Mouse (Mus musculus) gastrocnemius, postnatal 10 days (tissue): ENCODE measurements around the gene Fam160a2. TPM values are rescaled to one million over a fixed set of nuclear protein-coding genes. Genes with fewer than 3 reads are reported as not detected.

ENCODE experiments used
- DNase-seq: peaks from one replicate; pipeline ENCODE4 v3.0.0; 2021; ENCODE audit warnings: mixed read lengths
- long read RNA-seq, 2 experiments: library from polyadenylated mRNA; stranded (forward); transcript quantifications; one replicate each; pipeline ENCODE4 v2.0.0; 2021
- total RNA-seq, 2 experiments: library from RNA; stranded (reverse); gene quantifications; 2 replicates each; pipeline ENCODE4 v1.2.3; 2021

Fam160a2 gene
- total RNA-seq: 10 to 100 TPM; 12.6 to 17.5 TPM
- long read RNA-seq, experiment 1, full-length matches to known transcripts: 17 of 32 reads
- long read RNA-seq, experiment 1, partial matches to known transcripts: 2 of 32 reads
- long read RNA-seq, experiment 1, other reads (novel, unspliced or antisense): 13 of 32 reads
- long read RNA-seq, experiment 2, full-length matches to known transcripts: 13 of 27 reads
- long read RNA-seq, experiment 2, partial matches to known transcripts: 4 of 27 reads
- long read RNA-seq, experiment 2, other reads (novel, unspliced or antisense): 10 of 27 reads

GRCm38 (mm10) chr7:105399935-105400624 lies at the start of gene Fam160a2:
Gene Fam160a2, minus strand, starts transcription at chr7:105400054.
- peak; percentile 100 for DNase-seq

- DNase-seq: no peak
These were observed 45.2 kb upstream of the Fam160a2 start for GRCm38 (mm10) chr7:105445076-105445475.

GRCm38 (mm10) chr7:105441426-105441825 lies 41.6 kb upstream of the Fam160a2 start:
- DNase-seq: no peak

GRCm38 (mm10) chr7:105437979-105438772 lies 38.3 kb upstream of the Fam160a2 start:
- no peak for DNase-seq

GRCm38 (mm10) chr7:105434798-105435197 lies 34.9 kb upstream of the Fam160a2 start:
- no peak for DNase-seq

GRCm38 (mm10) chr7:105433859-105434258 lies 34.0 kb upstream of the Fam160a2 start:
- no peak for DNase-seq

GRCm38 (mm10) chr7:105432058-105432457 lies 32.2 kb upstream of the Fam160a2 start:
- DNase-seq: no peak

- DNase-seq: no peak
These were observed 26.2 kb upstream of the Fam160a2 start for GRCm38 (mm10) chr7:105426051-105426450.

- DNase-seq: no peak
These were observed 25.7 kb upstream of the Fam160a2 start, which contains the start of gene Cckbr for GRCm38 (mm10) chr7:105425424-105426043. Gene Cckbr, plus strand, starts transcription at chr7:105425731.

- DNase-seq: no peak
These were observed 24.5 kb upstream of the Fam160a2 start for GRCm38 (mm10) chr7:105424368-105424767.

- DNase-seq: no peak
These were observed 21.0 kb upstream of the Fam160a2 start for GRCm38 (mm10) chr7:105420903-105421302.

GRCm38 (mm10) chr7:105418106-105418505 lies 18.3 kb upstream of the Fam160a2 start:
- DNase-seq: no peak

GRCm38 (mm10) chr7:105416529-105416928 lies 16.7 kb upstream of the Fam160a2 start:
- DNase-seq: no peak

GRCm38 (mm10) chr7:105414385-105414784 lies 14.5 kb upstream of the Fam160a2 start:
- DNase-seq: no peak

GRCm38 (mm10) chr7:105411874-105412632 lies 12.2 kb upstream of the Fam160a2 start:
- DNase-seq: peak; percentile 86

- no peak for DNase-seq
These were observed 6.5 kb upstream of the Fam160a2 start for GRCm38 (mm10) chr7:105406322-105406721.

- DNase-seq: no peak
These were observed 4.4 kb upstream of the Fam160a2 start, which contains the start of gene Cnga4 for GRCm38 (mm10) chr7:105404268-105404667. Gene Cnga4, plus strand, starts transcription at chr7:105404568.

- DNase-seq: no peak
These were observed 558 bp downstream of the Fam160a2 start for GRCm38 (mm10) chr7:105399058-105399934.

GRCm38 (mm10) chr7:105396126-105396525 lies 3.7 kb downstream of the Fam160a2 start:
- DNase-seq: no peak

- DNase-seq: no peak
These were observed 4.6 kb downstream of the Fam160a2 start for GRCm38 (mm10) chr7:105395131-105395820.
